Mouse (Mus musculus) cerebellum, postnatal 25 days (tissue): Measurements from ENCODE around the gene Tent4b.

Experiments used
- DNase-seq, 2 experiments: peaks; one replicate each; pipeline ENCODE4 v3.0.0; 2021; ENCODE audit warnings: mixed read lengths in 2 of 2

The Tent4b gene

DNA sequence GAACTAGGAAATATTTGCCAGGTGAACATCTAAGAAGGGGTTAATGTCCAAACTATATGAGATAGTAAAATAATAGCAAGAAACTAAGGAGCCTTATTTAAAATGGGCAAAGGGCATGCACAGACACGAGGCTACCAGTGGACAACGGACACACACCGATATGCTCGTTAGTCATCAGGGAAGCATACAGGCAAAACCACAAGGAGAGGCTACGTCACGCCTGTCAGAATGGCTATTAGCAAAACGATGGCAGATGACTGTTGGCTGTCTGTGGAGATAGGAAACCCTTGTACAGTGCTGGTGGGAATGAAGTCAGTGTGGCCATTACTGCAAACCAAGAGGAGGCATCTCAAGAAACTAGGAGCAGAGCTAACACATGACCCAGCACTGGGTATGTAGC is 81.9 kb downstream of the Tent4b start:
- no peak for DNase-seq

DNA sequence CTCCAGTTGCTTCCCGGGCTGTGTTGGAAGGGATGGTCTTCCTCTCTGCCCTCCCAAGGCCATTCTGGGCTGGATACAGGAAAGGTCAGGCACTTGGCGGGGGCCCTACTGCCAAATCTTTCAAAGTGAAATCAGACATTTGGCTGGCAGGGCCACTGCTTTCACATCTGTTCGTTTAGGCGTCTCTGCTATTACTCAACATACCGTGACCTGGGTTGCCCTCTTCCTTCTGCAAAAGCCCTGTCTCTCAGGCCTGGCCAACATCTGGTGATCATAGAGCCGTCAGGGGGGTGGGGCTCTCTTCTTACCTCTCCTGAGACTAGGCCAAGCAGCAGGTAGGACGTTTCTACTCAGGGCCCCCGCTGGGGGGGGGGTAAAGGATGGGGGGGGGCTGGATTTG is 83.7 kb downstream of the Tent4b start:
- no peak for DNase-seq

DNA sequence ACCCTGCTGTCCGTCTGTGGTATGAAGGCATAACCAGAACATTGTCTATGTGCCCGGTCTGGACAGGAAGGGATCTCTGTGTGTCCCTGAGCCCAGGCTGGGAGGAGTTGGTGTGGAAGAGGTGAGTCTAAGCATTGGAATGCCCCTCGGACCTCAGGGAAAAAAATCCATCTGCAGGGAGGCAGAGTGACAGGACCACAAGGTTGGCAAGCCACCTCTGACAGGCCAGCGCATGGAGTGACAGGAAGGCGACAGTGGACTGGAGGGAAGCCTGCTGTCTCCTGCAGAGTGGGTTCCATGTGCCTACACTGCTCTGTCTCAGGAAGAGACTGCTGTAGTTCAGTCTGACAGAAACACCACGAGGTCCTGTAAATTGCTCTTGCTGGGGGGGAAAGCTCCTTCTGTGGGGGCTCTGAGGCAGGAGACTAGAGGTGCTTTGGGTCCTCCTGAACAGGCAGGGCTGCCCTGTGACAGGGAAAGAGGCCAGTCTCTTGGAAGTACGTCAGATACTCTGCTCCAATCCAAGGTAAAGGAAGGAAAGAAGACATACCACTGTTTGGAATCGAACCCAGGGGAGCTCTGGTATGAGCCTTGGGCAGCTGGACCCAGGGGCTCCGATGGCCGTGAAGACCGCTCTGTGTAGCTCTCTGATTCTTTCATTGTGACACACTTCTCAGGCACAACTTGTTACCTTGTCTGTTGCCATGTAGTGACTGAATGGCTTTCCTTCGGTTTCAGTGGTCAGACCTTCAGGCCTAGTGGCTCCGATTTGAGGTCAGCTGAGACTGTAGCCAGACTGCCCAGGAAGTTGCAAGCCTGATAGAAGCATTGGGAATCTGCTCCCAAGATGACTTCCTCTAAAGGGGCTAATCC is 84.5 kb downstream of the Tent4b start:
- no peak for DNase-seq

DNA sequence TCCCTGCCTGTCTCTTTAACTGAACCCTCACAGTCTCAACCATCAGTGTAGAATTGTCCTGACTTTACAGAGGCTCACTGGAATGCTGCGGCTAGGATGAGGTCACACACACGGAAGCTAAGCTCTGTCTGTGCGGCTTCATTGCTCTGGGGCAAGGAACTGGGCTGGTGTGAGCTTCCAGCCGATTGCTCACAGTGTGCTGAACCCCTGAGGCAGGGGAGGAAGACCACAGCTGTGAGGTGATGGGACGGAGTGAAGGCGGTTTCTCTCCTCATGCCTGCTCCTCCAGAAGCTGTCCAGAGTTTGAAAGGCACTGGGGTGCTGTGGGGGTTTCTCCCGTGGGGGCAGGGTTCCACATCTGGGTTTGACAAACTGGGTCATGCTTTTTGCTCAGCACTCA is 85.7 kb downstream of the Tent4b start:
- DNase-seq: no peak

DNA sequence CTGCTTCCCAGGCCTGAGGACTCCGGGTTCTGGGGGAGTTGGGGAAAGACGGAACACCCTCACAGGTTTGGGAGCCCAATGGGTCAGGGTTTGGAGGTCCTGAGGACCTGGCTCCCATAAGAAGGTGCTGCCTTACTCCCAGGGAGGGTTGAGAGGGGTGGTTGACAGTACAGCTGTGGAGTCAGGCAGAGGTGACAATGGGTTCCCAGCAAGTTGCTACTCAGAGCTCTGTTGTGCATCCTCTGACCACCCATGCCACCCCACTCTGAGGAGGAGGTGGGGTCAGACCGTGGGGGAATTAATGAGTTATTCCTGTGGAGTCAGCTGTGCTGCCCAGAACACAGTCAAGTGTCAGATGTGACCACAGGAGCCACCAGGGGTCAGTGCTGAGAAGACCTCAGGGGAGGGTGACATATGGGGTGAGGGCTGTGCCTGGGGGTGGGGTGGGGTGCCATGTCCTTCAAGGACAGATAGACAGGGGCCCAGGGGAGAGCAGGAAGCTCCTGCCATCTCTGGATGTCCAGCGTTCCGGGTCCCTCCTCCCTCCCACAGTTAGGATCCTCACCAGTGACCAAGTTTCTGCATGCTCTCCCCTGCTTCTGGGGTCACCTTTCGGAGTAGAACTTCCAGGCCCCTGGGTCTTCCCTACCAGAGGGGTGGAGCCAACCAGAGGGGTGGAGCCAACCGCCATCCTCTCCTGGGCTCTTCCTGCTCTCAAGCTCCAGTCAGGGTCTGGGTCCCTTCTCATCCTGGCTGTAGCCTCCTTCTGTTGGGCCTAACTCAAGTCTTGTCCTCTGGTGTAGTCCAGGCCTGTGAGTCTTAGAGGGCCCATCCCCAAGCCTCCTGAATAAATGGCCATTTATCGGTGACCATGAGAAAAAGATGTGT is 86.7 kb downstream of the Tent4b start:
- DNase-seq: no peak

DNA sequence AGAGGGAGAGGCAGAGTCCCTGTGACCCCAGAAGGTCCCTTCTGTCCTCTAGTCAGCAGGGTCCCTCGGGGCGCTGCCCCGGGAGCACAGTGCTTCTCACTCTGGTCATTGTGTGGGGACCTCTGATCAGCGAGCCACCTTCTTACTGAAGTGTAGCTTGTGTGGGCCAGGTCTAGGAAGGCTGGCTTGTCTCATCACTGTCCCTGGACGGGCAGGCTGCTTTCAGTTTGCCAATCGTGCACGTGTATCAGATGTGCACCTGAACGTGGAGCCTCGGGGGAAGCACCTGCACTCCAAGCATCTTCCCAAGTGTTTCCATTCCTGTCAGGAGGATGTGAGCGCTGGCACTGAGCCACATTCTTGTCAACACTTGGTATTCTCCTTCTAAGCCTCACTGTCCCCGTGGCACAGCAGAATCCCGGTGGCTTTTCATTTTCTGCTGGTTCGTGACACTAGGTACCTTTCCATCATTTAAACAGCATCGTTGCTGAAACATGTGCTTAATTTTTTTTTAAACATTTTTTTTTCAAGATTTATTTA is 87.5 kb downstream of the Tent4b start:
- DNase-seq: no peak

DNA sequence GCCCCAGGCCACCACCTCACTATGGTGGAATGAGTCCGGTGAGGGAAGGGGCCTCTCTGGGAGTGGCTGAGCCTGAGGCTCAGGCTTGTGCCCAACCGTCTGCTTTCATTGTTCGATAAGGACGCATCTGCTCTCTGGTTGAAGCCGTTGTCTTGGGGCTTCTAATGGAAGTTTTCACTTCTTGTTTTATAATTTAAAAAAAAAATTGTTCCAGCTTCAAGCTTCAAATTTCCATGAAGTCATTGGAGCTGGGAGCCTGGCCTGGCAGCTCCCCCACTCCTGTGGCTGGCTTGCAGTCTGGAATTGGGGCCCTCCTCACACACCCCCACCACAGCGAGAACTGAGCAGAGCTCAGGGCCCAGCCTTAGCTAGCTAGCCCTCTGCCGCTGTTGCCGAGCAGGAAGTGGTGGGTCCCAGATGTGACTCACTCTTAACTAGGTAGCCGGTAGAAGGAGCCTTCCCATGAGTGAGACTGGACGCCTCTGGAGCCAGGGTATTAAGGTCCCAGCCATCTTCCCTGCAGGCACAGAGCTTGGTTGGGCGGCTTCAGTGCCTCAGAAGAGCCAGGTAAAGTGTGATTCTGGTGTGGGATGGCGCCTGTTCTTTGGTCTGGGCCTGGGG is 89.7 kb downstream of the Tent4b start:
- DNase-seq: no peak

DNA sequence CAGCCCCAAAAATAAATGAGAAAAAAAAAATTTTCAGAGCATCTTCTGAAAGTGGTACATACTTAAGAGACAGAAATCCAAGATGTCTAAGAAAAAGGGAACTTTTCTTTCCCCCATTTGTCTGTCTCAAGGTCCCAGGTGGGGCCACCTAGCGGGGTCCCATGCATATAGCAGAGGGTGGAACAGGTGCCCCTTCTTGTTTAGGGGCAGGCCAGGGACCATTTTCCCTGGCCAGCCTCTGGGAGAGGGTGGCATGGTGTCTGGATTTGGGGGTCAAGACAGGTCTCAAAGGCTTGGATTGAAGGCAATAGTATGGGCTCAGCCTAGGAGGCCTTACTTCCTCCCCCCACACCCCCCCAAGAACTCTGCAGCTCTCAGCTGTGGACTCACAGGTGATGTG is 90.9 kb downstream of the Tent4b start:
- no peak for DNase-seq

DNA sequence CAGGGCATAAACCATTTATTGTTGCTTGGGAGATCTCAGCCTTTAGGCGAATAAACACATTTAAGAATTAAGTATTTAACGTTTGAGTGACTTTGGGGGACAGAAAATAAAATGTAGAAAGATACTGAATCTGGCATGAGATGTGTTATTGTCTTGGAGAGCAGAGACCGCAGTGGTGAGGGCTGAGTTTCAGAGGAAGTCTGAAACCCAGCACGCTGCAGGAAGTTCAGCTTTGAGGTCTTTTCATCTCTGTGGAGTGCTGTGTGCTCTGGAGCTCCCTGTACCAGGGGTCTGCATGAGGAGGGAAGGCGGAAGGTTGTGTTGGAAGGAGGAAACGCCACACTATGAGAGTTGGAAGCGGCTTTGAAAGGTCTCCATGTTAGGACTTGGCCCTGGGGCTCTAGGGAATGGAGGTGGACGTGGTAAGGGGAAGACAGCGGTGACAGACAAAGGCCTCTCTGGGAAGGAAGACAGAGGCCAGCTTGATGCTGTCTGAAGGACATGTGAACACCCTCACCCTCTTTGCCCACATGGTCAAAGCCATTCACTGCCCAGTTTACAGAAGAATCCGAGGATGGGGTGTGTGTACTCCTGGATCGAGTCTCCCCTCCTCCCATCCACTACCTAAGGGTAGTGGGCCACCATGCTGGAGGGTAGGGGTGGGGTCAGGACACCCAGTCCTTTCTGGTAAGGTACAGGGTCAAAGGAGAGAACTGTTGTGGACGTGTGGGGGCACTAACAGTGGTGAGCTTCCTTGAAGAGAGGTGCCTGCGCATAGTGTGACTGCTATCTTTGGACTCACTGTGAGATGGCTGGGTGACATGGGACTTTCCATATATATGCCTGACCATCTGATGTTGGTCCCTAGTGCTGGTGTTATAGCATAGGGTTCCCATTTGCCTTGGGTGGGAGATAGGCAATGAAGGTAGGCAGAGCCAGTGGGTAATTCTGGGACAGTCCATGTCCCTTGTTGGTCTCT is 91.6 kb downstream of the Tent4b start:
- DNase-seq: no peak

DNA sequence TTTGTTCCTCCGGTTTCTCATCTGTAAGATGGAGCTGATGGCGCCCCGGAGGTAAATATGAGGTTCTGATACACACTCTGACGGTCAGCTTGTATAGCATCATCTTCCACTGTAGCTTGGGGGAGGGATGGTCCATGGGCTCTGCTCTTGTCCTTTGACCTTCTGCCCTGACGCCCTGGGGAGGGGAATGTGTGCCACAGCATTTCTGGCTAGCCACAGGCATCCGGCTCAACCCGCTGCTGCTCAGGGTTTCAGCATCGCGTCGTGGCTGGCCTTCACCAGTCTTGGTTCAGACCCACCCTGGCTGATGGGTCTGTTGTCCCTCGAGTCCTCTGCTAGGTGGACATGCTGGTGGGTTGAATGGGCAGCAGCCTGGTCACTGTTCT is 92.3 kb downstream of the Tent4b start:
- no peak for DNase-seq

DNA sequence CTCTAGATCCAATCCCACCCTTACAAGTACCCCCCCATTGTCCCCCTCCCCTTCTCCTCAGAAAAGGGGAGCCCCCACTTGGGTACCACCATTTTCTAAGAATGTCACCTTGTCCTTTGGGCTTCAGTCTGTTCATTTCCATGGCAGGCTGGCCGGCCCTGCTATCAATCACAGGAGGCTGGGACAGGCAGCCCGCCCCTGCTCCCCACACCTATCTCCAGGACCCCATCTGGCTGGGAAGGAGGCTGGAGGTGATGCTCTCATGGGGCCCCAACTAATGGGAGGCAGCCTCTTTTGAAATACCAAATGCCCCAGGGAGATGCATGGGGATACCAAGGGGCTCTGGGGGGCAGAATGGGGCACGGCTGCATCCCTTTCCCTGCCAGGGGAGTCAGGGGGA is 93.9 kb downstream of the Tent4b start:
- no peak for DNase-seq

DNA sequence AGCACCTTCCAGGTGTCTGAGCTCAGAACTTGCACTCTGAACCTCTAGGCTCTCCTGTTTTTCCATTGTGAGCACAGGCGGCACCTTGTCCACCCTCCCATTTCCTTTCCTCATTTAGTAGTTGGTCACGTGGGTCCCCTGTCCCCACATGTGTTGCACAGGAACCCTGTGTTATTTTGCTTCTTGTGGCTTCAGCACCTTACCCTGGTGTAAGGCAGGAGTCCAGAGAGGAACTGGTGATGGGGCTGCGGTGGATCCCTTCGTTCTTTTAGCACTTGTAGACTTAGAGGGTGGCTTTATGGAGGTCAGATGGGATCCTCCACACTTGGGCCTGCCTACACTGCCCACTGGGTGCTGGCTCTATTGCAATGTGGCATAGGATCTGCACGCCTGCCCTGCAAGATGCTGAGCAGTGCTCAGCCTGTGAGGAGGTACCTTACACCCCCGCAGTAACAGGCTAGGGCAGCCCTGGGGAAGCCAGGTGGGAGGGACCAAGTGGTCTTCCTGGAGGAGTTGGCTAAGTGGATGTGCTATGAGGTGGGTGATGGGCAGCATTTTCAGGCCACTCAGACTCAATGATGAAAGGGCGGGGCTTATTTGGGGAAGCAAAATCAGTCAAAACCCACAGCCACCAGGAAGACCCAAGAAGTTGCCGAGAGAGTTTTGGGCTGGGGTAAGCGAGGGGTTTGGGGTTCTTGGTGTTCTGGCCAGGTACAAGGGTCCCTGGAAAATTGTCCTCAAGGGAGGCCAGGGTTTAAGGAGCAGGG is 94.8 kb downstream of the Tent4b start:
- no peak for DNase-seq

DNA sequence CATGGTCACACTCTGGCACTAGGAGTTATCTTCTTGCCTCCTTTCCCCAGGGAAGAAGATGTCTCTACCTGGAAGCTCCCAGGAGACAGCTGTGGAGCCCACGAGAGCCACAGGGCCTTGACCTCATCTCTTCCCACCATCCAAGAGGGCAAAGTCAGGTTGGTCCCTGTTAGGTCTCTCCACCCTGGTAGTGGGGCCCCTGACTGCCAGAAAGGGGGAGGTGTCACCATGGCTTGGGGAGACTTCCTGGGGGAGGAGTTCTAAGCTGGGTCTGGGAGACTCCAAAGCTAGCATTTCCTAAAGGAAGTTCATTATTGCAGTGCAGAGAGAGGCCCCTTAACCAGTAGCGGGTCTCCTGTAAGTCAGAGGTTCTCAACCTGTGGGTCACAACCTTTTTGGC is 96.0 kb downstream of the Tent4b start:
- DNase-seq: no peak

DNA sequence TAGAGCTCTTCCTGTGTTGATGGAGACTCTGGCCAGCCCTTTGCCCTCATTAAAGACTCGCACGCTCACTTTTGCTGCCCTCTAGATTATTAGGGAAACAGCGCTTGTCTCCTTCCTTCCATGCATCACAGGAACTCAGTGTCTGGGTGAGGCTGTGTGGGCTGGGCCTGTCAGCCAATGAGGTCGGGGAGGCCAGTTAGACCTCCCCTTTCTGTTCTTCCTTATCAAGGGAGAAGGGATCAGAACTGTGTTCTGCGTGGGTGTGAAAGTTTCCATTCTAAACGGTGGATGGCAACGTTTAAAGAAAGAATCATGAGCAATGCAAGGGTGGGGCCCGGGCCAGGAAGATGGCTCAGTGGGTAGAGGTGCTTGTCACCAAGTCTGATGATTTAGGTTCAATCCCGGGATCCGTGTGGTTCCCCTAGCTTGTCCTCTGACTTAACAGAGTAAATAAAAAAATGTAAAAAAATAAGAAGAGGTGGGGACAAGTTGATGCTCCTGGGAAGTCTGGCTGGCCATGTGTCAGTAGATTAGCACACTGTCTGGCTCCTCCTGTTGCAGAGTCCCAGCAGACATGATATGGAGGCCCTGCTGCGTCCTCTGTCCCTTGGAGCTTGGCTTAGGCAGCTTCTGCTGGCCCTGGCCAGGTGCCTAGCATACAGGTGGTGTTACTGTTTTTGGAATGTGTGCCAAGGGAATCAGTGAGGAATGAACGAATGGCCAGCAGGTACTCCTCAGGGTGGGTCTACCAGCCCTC is 99.1 kb downstream of the Tent4b start:
- DNase-seq: peak; percentile 69 to 81

DNA sequence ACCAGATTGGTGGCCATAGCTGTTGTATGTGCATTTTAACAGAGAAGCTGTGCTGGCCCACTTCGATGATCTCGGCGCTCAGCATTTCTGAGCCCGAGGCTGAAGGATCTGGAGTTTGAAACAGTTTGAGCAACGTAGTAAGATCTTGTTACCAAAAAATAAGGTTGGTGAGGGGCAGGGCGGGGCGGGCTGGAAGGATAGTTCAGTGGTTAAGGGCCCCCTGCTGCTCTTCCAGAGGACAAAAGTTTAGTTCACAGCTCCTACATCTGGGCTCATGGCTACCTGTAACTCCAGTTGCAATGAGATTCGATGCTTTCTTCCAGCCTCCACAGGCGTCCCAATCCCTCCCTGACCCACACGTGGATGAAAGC is 99.7 kb downstream of the Tent4b start:
- DNase-seq: no peak

DNA sequence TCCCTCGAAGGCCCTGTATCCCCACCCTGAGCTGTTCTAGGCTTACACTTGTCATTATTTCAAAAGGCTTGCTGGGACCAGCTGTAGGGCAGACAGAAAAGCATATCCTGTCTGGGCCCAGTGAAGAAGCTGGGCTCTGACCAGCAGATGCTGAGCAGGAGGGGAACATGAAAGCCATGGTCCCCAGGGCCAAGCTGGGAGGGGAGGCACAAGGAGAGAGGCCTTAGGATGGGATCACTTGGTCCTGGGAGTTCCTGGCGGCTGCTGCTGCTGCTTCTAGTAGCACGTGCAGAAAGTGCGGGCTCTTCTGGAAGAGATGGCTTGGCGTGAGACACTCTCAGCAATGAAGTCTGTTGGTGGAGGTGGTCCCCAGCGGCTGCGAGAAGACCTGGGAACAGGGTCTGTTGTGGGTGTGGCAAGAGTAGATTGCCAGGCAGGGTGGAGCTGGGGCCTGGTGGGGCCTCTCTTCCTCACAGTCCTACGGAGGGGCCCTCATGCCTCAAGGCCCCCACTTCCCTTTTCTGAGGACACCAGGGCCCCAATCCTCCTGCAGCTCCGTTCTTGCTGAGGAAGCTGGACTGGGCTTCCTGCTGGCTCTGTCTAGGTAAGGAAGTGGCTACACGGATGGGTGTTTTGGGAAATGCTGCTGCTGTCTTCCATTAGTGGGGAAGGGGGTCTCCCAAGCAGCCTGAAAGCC is 101.0 kb downstream of the Tent4b start:
- no peak for DNase-seq

DNA sequence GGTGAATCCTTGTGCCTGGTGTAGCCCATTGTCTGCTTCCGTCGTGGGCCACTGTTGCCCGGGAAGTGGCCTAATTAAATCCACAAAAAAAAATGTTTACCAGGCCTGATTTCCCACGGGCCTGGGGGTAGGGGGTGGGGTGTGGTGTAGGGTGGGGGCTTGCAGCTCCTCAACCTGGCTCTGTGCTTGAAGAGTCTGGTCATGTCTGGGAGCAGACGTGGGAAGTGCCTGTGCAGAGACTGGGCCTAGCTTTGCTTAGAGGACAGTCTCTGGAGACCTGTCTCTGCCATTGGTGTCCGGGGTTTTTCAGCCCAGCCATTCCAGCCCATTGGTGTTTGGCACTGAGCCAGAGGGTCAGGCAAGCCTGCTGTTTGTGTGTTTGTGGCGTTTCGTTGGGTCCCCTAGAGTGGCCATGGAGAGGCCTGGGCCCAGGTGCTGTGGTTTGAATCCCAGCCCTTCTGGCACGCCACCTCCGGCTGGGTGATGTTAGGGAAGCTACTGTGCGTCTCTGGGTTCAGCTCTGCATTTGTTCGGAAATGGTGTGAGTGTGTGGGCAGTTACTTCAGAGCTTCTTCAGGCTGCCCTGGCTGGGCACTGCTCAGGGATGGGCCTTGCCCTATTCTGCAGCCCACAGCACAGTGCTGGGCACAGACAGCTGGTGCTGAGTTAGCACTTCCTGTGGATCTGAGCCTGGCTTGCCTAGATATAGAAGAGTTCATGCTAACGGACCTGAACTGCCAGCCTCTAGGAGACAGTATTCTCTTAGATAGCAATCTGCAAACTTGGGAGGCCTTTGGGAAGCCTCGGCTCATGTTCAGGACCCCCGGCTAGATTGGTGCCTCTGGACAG is 102.8 kb downstream of the Tent4b start:
- no peak for DNase-seq

DNA sequence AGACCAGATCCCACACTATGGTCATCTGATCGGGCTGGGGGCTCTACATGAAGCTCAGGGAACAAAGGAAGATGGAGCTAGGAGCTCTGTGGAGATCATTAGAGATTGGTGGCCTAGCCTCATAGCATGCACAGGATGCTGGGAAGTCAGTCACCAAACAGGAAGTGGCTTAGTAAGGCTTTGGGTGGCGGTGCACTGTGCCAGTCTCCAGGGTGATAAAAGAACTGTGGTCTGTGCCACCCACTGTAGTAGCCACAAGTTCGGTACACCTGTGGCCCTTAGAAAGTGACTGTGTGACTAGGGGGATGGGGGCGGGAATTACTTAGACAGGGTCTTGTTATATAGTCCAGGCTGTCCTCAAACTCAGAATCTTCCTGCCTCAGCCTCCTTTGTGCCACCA is 106.8 kb downstream of the Tent4b start:
- no peak for DNase-seq

DNA sequence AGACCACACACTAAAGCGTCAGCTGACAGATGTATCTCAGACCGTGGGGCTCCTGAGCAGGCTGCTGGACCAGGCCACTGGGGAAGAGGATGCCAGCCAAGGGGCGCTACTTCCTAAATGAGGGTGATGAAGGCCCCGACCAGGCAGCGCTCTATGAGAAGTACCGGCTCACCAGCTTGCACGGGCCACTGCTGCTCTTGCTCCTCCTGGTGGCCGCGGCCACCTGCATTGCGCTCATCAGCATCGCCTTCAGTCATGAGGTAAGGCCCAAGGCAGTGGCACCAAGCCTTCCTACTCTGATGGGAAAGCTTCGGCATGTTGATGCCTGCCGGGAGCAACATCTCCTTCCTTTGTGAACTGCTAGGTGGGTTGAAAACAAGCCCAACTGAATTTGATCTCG is 107.5 kb downstream of the Tent4b start:
- DNase-seq: peak in 1 of 2 experiments; percentile 33
